Mouse (Mus musculus) megakaryocyte, embryonic 14.5 days (primary cell): ENCODE results near the gene Vac14.

Experiments
- FLI1 ChIP-seq: IDR thresholded peaks from 2 replicates; pipeline ENCODE4 v1.6.1; 2012; ENCODE audit warnings: low read length, inconsistent platforms, mixed read lengths
- GATA1 ChIP-seq: IDR thresholded peaks from 3 replicates; pipeline ENCODE4 v1.6.1; 2012; ENCODE audit warnings: mixed read lengths, low read length, inconsistent platforms, borderline replicate concordance

DNA sequence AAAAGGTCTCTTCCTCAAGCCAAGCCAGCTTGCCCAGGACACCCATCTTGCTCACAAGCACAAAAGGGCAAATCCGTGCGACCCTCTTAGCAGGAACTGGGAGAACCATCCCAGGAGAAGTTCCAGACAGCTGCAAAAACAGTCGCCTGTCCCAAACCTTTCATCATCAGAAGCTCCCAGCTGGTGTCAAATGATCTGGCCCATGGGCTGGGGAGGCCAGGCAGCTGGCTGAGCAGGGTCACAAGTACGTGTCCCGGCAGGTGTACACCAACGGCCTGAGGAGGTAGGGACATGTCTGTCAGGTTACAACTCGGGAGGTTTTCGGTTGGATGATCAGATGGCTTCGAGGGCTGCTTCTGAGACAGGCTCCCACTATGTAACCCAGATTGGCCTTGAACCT, 128.3 kb downstream of the Vac14 start:
- TF ChIP-seq GATA1: no peak
- no peak for TF ChIP-seq FLI1
